Mouse (Mus musculus) gastrocnemius, postnatal 10 days (tissue): ENCODE results near the gene Olfr722. TPM values are rescaled to one million over a fixed set of nuclear protein-coding genes. Genes with fewer than 3 reads are reported as not detected.
"Not testable (repeated sequence)": the region's sequence is repeated elsewhere in the genome, so short reads cannot be mapped to it uniquely, and the experiment has no call there.

Source experiments
- DNase-seq: peaks from one replicate; pipeline ENCODE4 v3.0.0; 2021; ENCODE audit warnings: mixed read lengths
- long read RNA-seq, 2 experiments: library from polyadenylated mRNA; stranded (forward); transcript quantifications; one replicate each; pipeline ENCODE4 v2.0.0; 2021
- total RNA-seq, 2 experiments: library from RNA; stranded (reverse); gene quantifications; 2 replicates each; pipeline ENCODE4 v1.2.3; 2021

The Olfr722 gene
- not detected for total RNA-seq
- long read RNA-seq, experiment 1: 0 reads
- long read RNA-seq, experiment 2: 0 reads

GRCm38 (mm10) chr14:49901899-49902298, at the start of gene Olfr722:
Gene Olfr722 (minus strand): TSS chr14:49901999.
- no peak for DNase-seq

- not testable (repeated sequence) for DNase-seq
Observed at GRCm38 (mm10) chr14:49931687-49932086, 29.9 kb upstream of the Olfr722 start, which contains the start of gene Olfr723. Gene Olfr723 (minus strand): TSS chr14:49931787.

GRCm38 (mm10) chr14:49860387-49860786, 41.4 kb downstream of the Olfr722 start:
- DNase-seq: no peak

Other genes starting within 250 kb of the Olfr722 start
- 1 to 10 TPM; 7.0 to 8.1 TPM for gene Armh4, start 118.6 kb downstream of the Olfr722 start, total RNA-seq
- not detected for gene Olfr723, start 29.8 kb upstream of the Olfr722 start, total RNA-seq
- gene Olfr724, start 61.3 kb upstream of the Olfr722 start, total RNA-seq: not detected
- not detected for gene Olfr725, start 138.4 kb upstream of the Olfr722 start, total RNA-seq
- gene Olfr726, start 189.0 kb upstream of the Olfr722 start, total RNA-seq: not detected
- not detected for gene Olfr727, start 221.2 kb upstream of the Olfr722 start, total RNA-seq
- not detected for gene Olfr728, start 240.7 kb upstream of the Olfr722 start, total RNA-seq